Mouse (Mus musculus): Measurements from ENCODE around the gene Caap1.

Caap1 gene

DNA sequence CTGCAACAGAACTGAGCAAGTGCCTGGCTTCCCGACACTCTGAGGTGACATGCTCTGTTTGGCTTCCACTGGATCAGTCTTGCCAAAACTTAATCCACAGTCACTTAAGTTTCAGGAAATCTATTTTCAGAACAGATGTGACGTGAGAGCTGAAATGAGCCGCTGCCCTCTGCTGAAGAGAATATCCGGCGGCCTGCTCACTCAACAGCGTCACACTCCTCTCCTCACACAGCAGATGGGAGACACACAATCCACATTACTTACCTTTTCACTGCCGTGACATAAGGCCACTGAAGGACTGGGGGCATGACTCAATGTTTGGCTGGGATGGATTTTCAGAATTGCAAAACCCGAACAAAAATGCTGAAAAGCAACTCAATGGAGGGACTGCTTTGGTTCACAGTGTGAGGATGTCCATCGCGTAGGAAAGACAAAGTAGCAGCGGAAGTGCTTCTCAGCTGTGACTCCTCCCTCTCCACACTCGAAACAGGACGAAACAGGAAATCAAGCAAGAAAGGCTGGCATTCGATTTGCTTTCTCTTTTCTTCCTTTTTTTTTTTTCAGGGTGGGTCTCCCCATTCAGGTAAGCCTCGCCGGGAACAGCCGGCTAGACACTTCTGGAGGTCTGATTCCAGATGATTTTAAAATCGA lies 79.7 kb downstream of the Caap1 start:
- DNase-seq (ENCODE audit: low spot score in 2 of 2) = no peak

DNA sequence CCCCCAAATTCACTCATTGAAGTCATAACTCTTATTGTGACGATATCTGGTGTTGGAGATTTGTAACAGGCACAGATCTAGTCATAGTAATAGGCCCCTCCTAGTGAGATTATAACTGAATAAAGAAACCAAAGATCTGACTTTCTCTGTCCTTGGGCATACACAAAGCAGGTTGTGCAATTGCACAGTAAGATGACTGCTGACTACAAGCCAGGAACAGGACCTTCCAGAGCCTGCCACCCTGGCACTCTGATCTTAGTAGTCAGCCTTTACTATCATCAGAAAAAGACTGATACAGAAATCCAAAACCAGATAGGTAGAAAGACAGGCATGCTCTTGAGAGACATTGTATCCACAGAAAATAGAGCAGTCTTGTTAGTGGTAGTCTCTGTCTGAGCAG lies 83.3 kb downstream of the Caap1 start:
- DNase-seq (ENCODE audit: low spot score in 2 of 2) = no peak

DNA sequence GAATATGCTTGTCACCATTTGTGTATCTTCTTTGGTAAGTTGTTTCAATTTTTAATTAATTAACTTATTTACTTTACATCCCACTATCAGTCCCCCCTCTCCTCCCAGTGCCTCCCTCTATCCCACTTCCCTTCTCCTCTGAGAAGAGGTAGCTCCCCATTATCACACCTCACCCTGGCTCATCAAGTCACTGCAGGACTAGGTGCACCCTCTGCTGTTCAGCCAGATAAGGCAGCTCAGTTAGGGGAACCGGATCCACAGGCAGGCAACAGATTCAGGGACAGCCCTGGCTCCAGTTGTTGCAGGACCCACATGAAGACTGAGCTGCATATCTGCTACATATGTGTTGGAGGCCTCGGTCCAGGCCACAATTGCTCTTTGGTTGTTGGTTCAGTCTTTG lies 97.2 kb downstream of the Caap1 start:
- no peak for DNase-seq (ENCODE audit: low spot score in 2 of 2)

DNA sequence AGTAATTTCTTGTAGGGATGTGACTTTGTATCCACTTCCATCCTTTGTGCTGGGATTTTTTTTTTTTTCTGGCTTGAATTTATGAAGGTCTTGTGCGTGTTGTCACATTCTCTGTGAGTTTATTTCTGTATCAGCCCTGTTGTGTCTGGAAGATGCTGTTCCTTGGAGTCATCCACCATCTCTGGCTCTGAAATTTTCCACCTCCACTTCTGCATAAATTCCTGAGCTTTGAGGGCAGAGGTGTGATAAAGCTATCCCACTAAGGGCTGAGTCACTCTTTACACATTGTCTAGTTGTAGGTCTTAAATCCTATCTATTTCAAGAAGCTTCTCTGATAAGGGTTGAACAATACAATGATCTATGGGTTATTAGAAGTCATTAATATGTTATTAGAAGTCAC lies 101.7 kb downstream of the Caap1 start:
- DNase-seq (ENCODE audit: low spot score in 2 of 2) = no peak

All from frontal cortex, postnatal 25 days (tissue).